Mouse (Mus musculus) kidney, postnatal 14 days (tissue): ENCODE results near the gene Ipmk.

Experiments
- DNase-seq: peaks from one replicate; pipeline ENCODE4 v3.0.0; 2022; ENCODE audit warnings: mixed read lengths

Ipmk gene

GRCm38 (mm10) chr10:71430661-71431060, 83.1 kb downstream of the Ipmk start:
- DNase-seq = no peak

- DNase-seq = no peak
These were observed 95.5 kb downstream of the Ipmk start for GRCm38 (mm10) chr10:71443086-71443485.

GRCm38 (mm10) chr10:71447661-71448060, 100.1 kb downstream of the Ipmk start:
- no peak for DNase-seq

GRCm38 (mm10) chr10:71448284-71448683, 100.7 kb downstream of the Ipmk start:
- no peak for DNase-seq

GRCm38 (mm10) chr10:71455355-71455754, 107.8 kb downstream of the Ipmk start:
- DNase-seq = no peak

GRCm38 (mm10) chr10:71462371-71462770, 114.8 kb downstream of the Ipmk start:
- DNase-seq = peak; percentile 2

GRCm38 (mm10) chr10:71464417-71464816, 116.9 kb downstream of the Ipmk start:
- DNase-seq = no peak

GRCm38 (mm10) chr10:71468315-71468714, 120.8 kb downstream of the Ipmk start:
- no peak for DNase-seq

- no peak for DNase-seq
These were observed 122.2 kb downstream of the Ipmk start for GRCm38 (mm10) chr10:71469751-71470150.

- DNase-seq = no peak
These were observed 124.5 kb downstream of the Ipmk start for GRCm38 (mm10) chr10:71472033-71472432.

- no peak for DNase-seq
These were observed 126.0 kb downstream of the Ipmk start for GRCm38 (mm10) chr10:71473590-71473989.

- DNase-seq = no peak
These were observed 129.0 kb downstream of the Ipmk start for GRCm38 (mm10) chr10:71476471-71477080.

GRCm38 (mm10) chr10:71477147-71477546, 129.6 kb downstream of the Ipmk start:
- DNase-seq = no peak

- DNase-seq = peak; percentile 62
These were observed 132.2 kb downstream of the Ipmk start for GRCm38 (mm10) chr10:71479700-71480325.
